In genomic region chr13:72209946-72210456, GRCm38 (mm10) we compare ENCODE assay signal across 12 mouse cellular contexts.
DNase-seq lines count a peak whose midpoint lies in the region; ATAC-seq lines count a peak whose summit lies in the region.
"Had no signal": no experiment of that assay in that cellular context is flagged by ENCODE, and none has a peak within 500 bp of the region (broad histone marks: within the 10 kb centered on the region; RNA-seq: fewer than 3 reads in every experiment).

No protein-coding gene starts in this region.

- ATAC-seq in intestine, embryonic 15.5 days = peak; percentile 90
- ATAC-seq in neural tube, embryonic 13.5 days (ENCODE audit: low read depth) = peak; percentile 85

- no peak overlapping the region for H3K4me3 ChIP-seq in intestine, embryonic 15.5 days (replicated peaks)
- H3K4me3 ChIP-seq in neural tube, embryonic 13.5 days = no peak overlapping the region
- H3K4me3 ChIP-seq: forebrain, embryonic 12.5 days had no signal

- intact Hi-C loops in heart, postnatal 10 days (cut with DNase I) = no loop called here

- peak; percentile 4 for DNase-seq in kidney, adult 18-20 months
- DNase-seq in kidney, adult 8-10 months = no peak
- DNase-seq in embryo, embryonic 10 days (ENCODE audit: low spot score) = peak; percentile 86
- no peak for DNase-seq in layer of hippocampus, postnatal 10 days (ENCODE audit: low spot score in 2 of 2)
- no peak for DNase-seq in urinary bladder, adult 2 months (ENCODE audit: low spot score)
- no peak for DNase-seq in heart, postnatal 10 days
- DNase-seq: cerebellum, postnatal 25 days; right cerebral cortex, postnatal 4 days had no signal

- H3K4me1 ChIP-seq in intestine, embryonic 15.5 days (replicated peaks) = 0 out of 2 replicates have a peak, but pooled peaks cover 2% of the 10 kb centered on the region
- H3K4me1 ChIP-seq in neural tube, embryonic 13.5 days (replicated peaks) = peaks cover 13% of the 10 kb centered on the region

- no peaks in the 10 kb centered on the region for H3K27me3 ChIP-seq in intestine, embryonic 15.5 days (replicated peaks)
- peaks cover 67% of the 10 kb centered on the region for H3K27me3 ChIP-seq in neural tube, embryonic 13.5 days

- no peak overlapping the region for H3K27ac ChIP-seq in intestine, embryonic 15.5 days
- H3K27ac ChIP-seq in neural tube, embryonic 13.5 days (replicated peaks) = no peak overlapping the region
- H3K27ac ChIP-seq: forebrain, embryonic 12.5 days had no signal

- peak overlapping the region; percentile 28 for H3K4me2 ChIP-seq in intestine, embryonic 15.5 days (replicated peaks)
- no peak overlapping the region for H3K4me2 ChIP-seq in neural tube, embryonic 13.5 days
- H3K4me2 ChIP-seq: forebrain, embryonic 12.5 days; liver, embryonic 11.5 days had no signal

- no peaks in the 10 kb centered on the region for H3K36me3 ChIP-seq in intestine, embryonic 15.5 days
- no peaks in the 10 kb centered on the region for H3K36me3 ChIP-seq in neural tube, embryonic 13.5 days
- H3K36me3 ChIP-seq: forebrain, embryonic 12.5 days had no signal

- no peaks in the 10 kb centered on the region for H3K9me3 ChIP-seq in intestine, embryonic 15.5 days
- H3K9me3 ChIP-seq in neural tube, embryonic 13.5 days = no peaks in the 10 kb centered on the region
- H3K9me3 ChIP-seq: forebrain, embryonic 12.5 days had no signal

- H3K9ac ChIP-seq in intestine, embryonic 15.5 days = no peak overlapping the region
- H3K9ac ChIP-seq in neural tube, embryonic 13.5 days = no peak overlapping the region
- H3K9ac ChIP-seq: forebrain, embryonic 12.5 days had no signal

- WGBS in intestine, embryonic 15.5 days = 8% methylated on average over 10 of the region's 10 CpGs
- 1% methylated on average over 10 of the region's 10 CpGs for WGBS in neural tube, embryonic 13.5 days

Comparison
In these comparisons a context has a peak if more than half of its experiments do, and no peak if none do; other contexts are left out.
1. DNase-seq: peak in kidney, adult 18-20 months (single experiment) and embryo, embryonic 10 days (single experiment); none in kidney, adult 8-10 months (0 of 2), layer of hippocampus, postnatal 10 days (0 of 2), urinary bladder, adult 2 months (single experiment) and heart, postnatal 10 days (0 of 2).